Mouse (Mus musculus) forebrain, embryonic 14.5 days (tissue): ENCODE measurements at regions not wholly inside any gene's neighbourhood (a gene's known extent, or its start where the extent isn't known, plus 50 kb on each side); places are given as distances from the start of the nearest gene placed in this dataset.
A peak's percentile ranks its signal among the peaks of the same experiment; 100 is the strongest.

Experiments
- ATAC-seq: fragments of 200-750 bp; cut with Nextera tagmentation; 2 replicates; pipeline ENCODE4 v1.8.0; 2017; ENCODE audit warnings: mild to moderate bottlenecking, moderate library complexity
- DNase-seq: peaks from one replicate; pipeline ENCODE4 v3.0.0-alpha.2; 2015; ENCODE audit warnings: low spot score
- H3K27ac ChIP-seq: fragments of 300-500 bp; sonication (generic); 2 replicates; pipeline ENCODE4 v1.5.1; 2014; ENCODE audit warnings: low read depth, mild to moderate bottlenecking, control low read depth, low read length, moderate library complexity
- H3K27me3 ChIP-seq: fragments of 300-500 bp; sonication (generic); replicated peaks from 2 replicates; pipeline ENCODE4 v1.6.1; 2014; ENCODE audit warnings: low read length, control low read depth, mixed read lengths; ENCODE audit not compliant: control insufficient read depth, insufficient read depth
- H3K36me3 ChIP-seq: fragments of 300-500 bp; sonication (generic); 2 replicates; pipeline ENCODE4 v1.6.1; 2014; ENCODE audit warnings: low read length, control low read depth; ENCODE audit not compliant: control insufficient read depth, insufficient read depth
- H3K4me1 ChIP-seq: fragments of 300-500 bp; sonication (generic); 2 replicates; pipeline ENCODE4 v1.6.1; 2014; ENCODE audit warnings: antibody characterized with exemption, low read length, control low read depth; ENCODE audit not compliant: control insufficient read depth, insufficient read depth
- H3K4me2 ChIP-seq: fragments of 300-500 bp; sonication (generic); 2 replicates; pipeline ENCODE4 v1.6.1; 2014; ENCODE audit warnings: mild to moderate bottlenecking, control low read depth, low read length
- H3K4me3 ChIP-seq: fragments of 300-500 bp; sonication (generic); 2 replicates; pipeline ENCODE4 v1.5.1; 2014; ENCODE audit warnings: low read depth, low read length, control low read depth
- H3K9ac ChIP-seq: fragments of 300-500 bp; sonication (generic); 2 replicates; pipeline ENCODE4 v1.6.1; 2014; ENCODE audit warnings: mild to moderate bottlenecking, low read length, control low read depth, moderate library complexity
- H3K9me3 ChIP-seq: fragments of 300-500 bp; sonication (generic); replicated peaks from 2 replicates; pipeline ENCODE4 v1.6.1; 2016; ENCODE audit warnings: low read length, control low read depth, mixed read lengths; ENCODE audit not compliant: control insufficient read depth
- WGBS: fragments of 180-500 bp; shearing (Covaris S2); extraction: QIAGEN DNeasy Blood & Tissue Kit; methylation state at CpG from one replicate; pipeline ENCODE4 v1.1.7; 2014; 5-methylcytosine and 5-hydroxymethylcytosine counted together

GRCm38 (mm10) chr12:12655184-12655583 lies 286.5 kb downstream of the Mycn start:
- H3K4me3 ChIP-seq = no peak overlapping the region
- no peak for ATAC-seq
- no peak overlapping the region for H3K4me2 ChIP-seq
- H3K9me3 ChIP-seq = no peaks in the 10 kb centered on the region; the same call in 1 of the 2 replicates
- H3K4me1 ChIP-seq = no peaks in the 10 kb centered on the region
- no peaks in the 10 kb centered on the region for H3K27me3 ChIP-seq
- no peak overlapping the region for H3K27ac ChIP-seq
- WGBS = 63% methylated on average over 10 of the region's 10 CpGs
- DNase-seq = no peak
- no peak overlapping the region for H3K9ac ChIP-seq
- H3K36me3 ChIP-seq = no peaks in the 10 kb centered on the region

GRCm38 (mm10) chr12:12652361-12652760 lies 289.4 kb downstream of the Mycn start:
- no peaks in the 10 kb centered on the region for H3K9me3 ChIP-seq
- H3K27me3 ChIP-seq = no peaks in the 10 kb centered on the region
- H3K4me1 ChIP-seq = no peaks in the 10 kb centered on the region
- DNase-seq (no peak), ATAC-seq (no peak)
- H3K4me3 ChIP-seq = no peak overlapping the region
- 51% methylated on average over 7 of the region's 7 CpGs for WGBS
- H3K36me3 ChIP-seq = no peaks in the 10 kb centered on the region
- no peak overlapping the region for H3K9ac ChIP-seq
- H3K27ac ChIP-seq = no peak overlapping the region
- H3K4me2 ChIP-seq = no peak overlapping the region

- 100% methylated on average over 1 of the region's 1 CpGs for WGBS
- Histone ChIP-seq H3K27me3 (no peaks in the 10 kb centered on the region), H3K27ac (no peak overlapping the region), H3K4me3 (no peak overlapping the region), H3K9me3 (no peaks in the 10 kb centered on the region), H3K4me2 (no peak overlapping the region), H3K9ac (no peak overlapping the region), H3K36me3 (no peaks in the 10 kb centered on the region), H3K4me1 (no peaks in the 10 kb centered on the region)
- no peak for DNase-seq
- ATAC-seq = no peak
Observed at GRCm38 (mm10) chr12:12650309-12650708, 291.4 kb downstream of the Mycn start.

- Histone ChIP-seq H3K36me3 (no peaks in the 10 kb centered on the region), H3K9ac (no peak overlapping the region), H3K4me1 (no peaks in the 10 kb centered on the region), H3K27ac (no peak overlapping the region), H3K9me3 (no peaks in the 10 kb centered on the region), H3K4me3 (no peak overlapping the region), H3K4me2 (no peak overlapping the region), H3K27me3 (no peaks in the 10 kb centered on the region)
- peak; percentile 28 for DNase-seq
- no peak for ATAC-seq
- 59% methylated on average over 6 of the region's 6 CpGs for WGBS
Observed at GRCm38 (mm10) chr12:12647467-12647866, 294.2 kb downstream of the Mycn start.

- no peaks in the 10 kb centered on the region for H3K9me3 ChIP-seq
- no peak overlapping the region for H3K4me2 ChIP-seq
- H3K27me3 ChIP-seq = no peaks in the 10 kb centered on the region
- ATAC-seq = no peak
- WGBS = 91% methylated on average over 4 of the region's 4 CpGs
- H3K4me1 ChIP-seq = no peaks in the 10 kb centered on the region
- no peaks in the 10 kb centered on the region for H3K36me3 ChIP-seq
- H3K27ac ChIP-seq = no peak overlapping the region
- H3K9ac ChIP-seq = no peak overlapping the region
- H3K4me3 ChIP-seq = no peak overlapping the region
- no peak for DNase-seq
Observed at GRCm38 (mm10) chr12:12645183-12645582, 296.5 kb downstream of the Mycn start.

GRCm38 (mm10) chr12:12643247-12643963 lies 298.3 kb downstream of the Mycn start:
- 13% methylated on average over 11 of the region's 11 CpGs for WGBS

GRCm38 (mm10) chr12:12635308-12635707 lies 306.4 kb downstream of the Mycn start:
- H3K36me3 ChIP-seq = no peaks in the 10 kb centered on the region
- no peaks in the 10 kb centered on the region for H3K27me3 ChIP-seq
- no peak overlapping the region for H3K4me3 ChIP-seq
- no peak overlapping the region for H3K9ac ChIP-seq
- no peak overlapping the region for H3K27ac ChIP-seq
- 79% methylated on average over 3 of the region's 3 CpGs for WGBS
- no peak for ATAC-seq
- H3K4me2 ChIP-seq = no peak overlapping the region
- no peaks in the 10 kb centered on the region for H3K4me1 ChIP-seq
- no peaks in the 10 kb centered on the region for H3K9me3 ChIP-seq
- no peak for DNase-seq

More at GRCm38 (mm10) chr12:12643247-12643963, 298.3 kb downstream of the Mycn start:
- Histone ChIP-seq H3K4me2 (no peak overlapping the region), H3K27me3 (no peaks in the 10 kb centered on the region), H3K9ac (no peak overlapping the region), H3K4me3 (no peak overlapping the region), H3K36me3 (no peaks in the 10 kb centered on the region), H3K9me3 (no peaks in the 10 kb centered on the region), H3K4me1 (no peaks in the 10 kb centered on the region), H3K27ac (no peak overlapping the region)
- ATAC-seq = peak; percentile 62; the same call in 1 of the 2 replicates
- peak; percentile 59 for DNase-seq

- Histone ChIP-seq H3K9me3 (no peaks in the 10 kb centered on the region), H3K4me3 (no peak overlapping the region), H3K9ac (no peak overlapping the region), H3K27ac (no peak overlapping the region), H3K27me3 (no peaks in the 10 kb centered on the region), H3K36me3 (no peaks in the 10 kb centered on the region), H3K4me1 (peaks cover 6% of the 10 kb centered on the region), H3K4me2 (no peak overlapping the region)
- DNase-seq = no peak
- ATAC-seq = no peak
- WGBS = 95% methylated on average over 4 of the region's 4 CpGs
Observed at GRCm38 (mm10) chr12:12627597-12627996, 314.1 kb downstream of the Mycn start.

GRCm38 (mm10) chr12:12625788-12626187 lies 315.9 kb downstream of the Mycn start:
- WGBS = 94% methylated on average over 1 of the region's 1 CpGs
- ATAC-seq (no peak), DNase-seq (no peak)
- H3K4me2 ChIP-seq = no peak overlapping the region
- H3K4me1 ChIP-seq = peaks cover 6% of the 10 kb centered on the region
- no peaks in the 10 kb centered on the region for H3K36me3 ChIP-seq
- no peaks in the 10 kb centered on the region for H3K9me3 ChIP-seq
- no peak overlapping the region for H3K27ac ChIP-seq
- H3K9ac ChIP-seq = no peak overlapping the region
- no peak overlapping the region for H3K4me3 ChIP-seq
- no peaks in the 10 kb centered on the region for H3K27me3 ChIP-seq
